Mouse (Mus musculus) erythroblast, adult 5-6 weeks (primary cell): ENCODE data around the gene Slc8a3. TPM values are rescaled to one million over a fixed set of nuclear protein-coding genes. Genes with fewer than 3 reads are reported as not detected.

Experiments
- ATAC-seq: replicated peaks from 2 replicates; pipeline ENCODE4 v1.8.0; 2016; ENCODE audit warnings: moderate number of reproducible peaks, mild to moderate bottlenecking, moderate TSS enrichment, inconsistent platforms; ENCODE audit not compliant: poor library complexity, low FRiP score, severe bottlenecking
- total RNA-seq, 2 experiments: library from RNA; stranded (forward) in 1 of 2; stranded (reverse) in 1 of 2; fragments of 150-400 nt in 1 of 2; fragments of 200-764, 138-1000 nt in 1 of 2; gene quantifications; 2 replicates each; pipeline versions ENCODE4 v1.2.3 to v1.2.4; 2015 to 2017; ENCODE audit warnings: low replicate concordance in 2 of 2

Gene Slc8a3
- total RNA-seq, 2 experiments from 2014 or later, result not detected

DNA sequence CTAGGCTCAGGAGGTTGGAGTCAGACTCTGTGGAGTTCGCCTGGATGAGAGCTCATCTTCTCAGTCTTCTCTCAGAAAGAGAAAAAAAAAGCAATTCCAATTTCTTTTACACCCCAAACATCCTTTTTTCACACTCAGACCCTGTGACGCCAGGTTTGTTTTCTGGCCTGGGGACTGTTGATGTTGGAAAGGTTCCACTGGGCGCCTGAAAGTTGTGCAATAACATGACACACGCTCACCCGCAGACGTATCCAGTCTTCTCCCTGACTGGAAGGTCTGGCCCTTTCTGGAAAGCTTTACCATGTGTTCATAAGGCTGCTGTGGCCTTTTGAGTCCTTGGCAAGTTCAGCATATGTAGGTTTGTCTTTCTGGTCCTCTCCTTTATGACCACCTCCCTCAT lies 177.3 kb downstream of the Slc8a3 start:
- no peak for ATAC-seq

DNA sequence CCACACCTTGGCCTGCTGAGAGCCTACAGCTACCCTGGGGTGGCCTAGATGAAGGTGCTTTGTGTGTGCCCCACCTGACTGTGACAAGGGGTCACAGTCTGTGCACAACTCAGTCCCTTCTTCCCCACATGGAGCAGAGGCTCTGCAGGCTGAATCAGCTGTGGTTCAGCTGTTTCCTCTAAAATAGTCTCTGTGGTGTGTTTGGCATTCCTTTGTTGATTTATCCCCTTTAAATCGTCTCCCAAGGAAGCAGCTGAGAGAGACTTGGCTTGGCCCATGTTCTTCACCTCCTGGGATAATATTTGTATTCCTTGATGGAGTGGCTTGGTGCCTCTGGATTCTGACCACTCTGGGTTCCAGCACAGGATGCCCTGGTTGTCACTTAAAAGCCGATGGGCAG lies 180.9 kb downstream of the Slc8a3 start:
- ATAC-seq, result no peak

DNA sequence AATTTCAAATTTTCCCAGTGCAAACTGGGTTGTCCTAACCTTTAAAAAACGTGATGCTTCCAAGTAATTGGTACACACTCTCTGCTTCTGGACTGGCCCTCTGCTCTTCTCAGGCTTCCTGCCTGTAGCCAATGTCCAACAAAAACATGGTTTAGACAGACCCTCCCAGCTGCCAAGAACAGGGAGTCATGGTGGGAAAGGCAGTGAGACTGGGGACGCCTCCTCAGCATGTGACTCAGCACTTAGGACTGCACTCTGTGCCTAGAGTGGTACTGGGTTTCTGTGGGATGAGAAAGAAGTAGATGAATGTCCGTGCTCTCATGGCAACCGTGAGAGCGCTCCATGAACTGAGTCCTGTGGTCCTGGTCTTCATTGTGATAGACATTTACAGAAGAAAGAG lies 182.1 kb downstream of the Slc8a3 start:
- no peak for ATAC-seq

DNA sequence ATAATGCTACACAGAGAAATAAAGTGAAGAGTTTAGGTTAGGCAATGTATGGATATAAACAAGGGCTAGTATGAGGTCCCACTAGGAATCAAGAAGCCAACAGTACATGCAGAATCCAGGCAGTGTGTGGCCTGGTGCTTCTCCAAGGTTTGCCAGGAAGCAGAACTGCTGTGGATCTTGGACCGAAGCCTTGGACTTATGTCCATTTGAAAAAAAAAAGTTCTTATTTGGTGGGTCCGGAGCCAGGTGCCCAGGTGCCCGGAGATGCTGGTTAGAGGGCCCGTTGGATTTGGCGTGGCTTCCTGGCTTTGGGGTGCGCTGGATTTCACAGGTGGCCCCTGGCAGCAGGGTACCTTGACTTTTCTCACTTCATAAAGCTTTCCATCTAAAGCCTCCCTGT lies 185.0 kb downstream of the Slc8a3 start:
- ATAC-seq, result no peak

Other genes starting within 250 kb of the Slc8a3 start
- not detected in 2 replicates for gene Gm4787, start 46.3 kb upstream of the Slc8a3 start, total RNA-seq (2015; ENCODE audit: low replicate concordance)
- gene Gm4787, start 46.3 kb upstream of the Slc8a3 start, total RNA-seq (2017; ENCODE audit: low replicate concordance), result 0.42 TPM in 1 of 2 replicates, not detected in the other
- gene Adam4, start 88.8 kb upstream of the Slc8a3 start, total RNA-seq (2015; ENCODE audit: low replicate concordance), result 1.9 TPM in 1 of 2 replicates, not detected in the other
- gene Adam4, start 88.8 kb upstream of the Slc8a3 start, total RNA-seq (2017; ENCODE audit: low replicate concordance), result not detected in 2 replicates
- 23.0 and 42.8 TPM in 2 replicates for gene Cox16, start 151.9 kb upstream of the Slc8a3 start, total RNA-seq (2015; ENCODE audit: low replicate concordance)
- gene Cox16, start 151.9 kb upstream of the Slc8a3 start, total RNA-seq (2017; ENCODE audit: low replicate concordance), result 13.7 and 25.2 TPM in 2 replicates
- gene Gm20498, start 199.7 kb upstream of the Slc8a3 start, total RNA-seq (2015; ENCODE audit: low replicate concordance), result 4.0 TPM in 1 of 2 replicates, not detected in the other
- 5.3 and 17.2 TPM in 2 replicates for gene Gm20498, start 199.7 kb upstream of the Slc8a3 start, total RNA-seq (2017; ENCODE audit: low replicate concordance)
- 2.5 and 11.9 TPM in 2 replicates for gene Synj2bp, start 199.7 kb upstream of the Slc8a3 start, total RNA-seq (2015; ENCODE audit: low replicate concordance)
- gene Synj2bp, start 199.7 kb upstream of the Slc8a3 start, total RNA-seq (2017; ENCODE audit: low replicate concordance), result 8.5 and 9.6 TPM in 2 replicates
- not detected in 2 replicates for gene Adam21, start 235.3 kb upstream of the Slc8a3 start, total RNA-seq (2015; ENCODE audit: low replicate concordance)
- gene Adam21, start 235.3 kb upstream of the Slc8a3 start, total RNA-seq (2017; ENCODE audit: low replicate concordance), result 0.26 TPM in 1 of 2 replicates, not detected in the other